Mouse (Mus musculus) liver, embryonic 14.5 days (tissue): ENCODE data around the gene Nkain1. TPM values are rescaled to one million over a fixed set of nuclear protein-coding genes. Genes with fewer than 3 reads are reported as not detected.

Source experiments
- ATAC-seq: fragments of 200-750 bp; cut with Nextera tagmentation; 2 replicates; pipeline ENCODE4 v1.8.0; 2017; ENCODE audit warnings: moderate number of reproducible peaks, mild to moderate bottlenecking, moderate library complexity; ENCODE audit not compliant: insufficient read depth
- DNase-seq, 3 experiments: peaks; one replicate each; pipeline ENCODE4 v3.0.0-alpha.2; 2012 to 2013; ENCODE audit warnings: low read depth in 3 of 3, low spot score in 3 of 3
- H3K27ac ChIP-seq: fragments of 300-500 bp; sonication (generic); 2 replicates; pipeline ENCODE4 v1.5.1; 2014; ENCODE audit warnings: moderate library complexity, mild to moderate bottlenecking, control low read depth, inconsistent platforms
- H3K27me3 ChIP-seq: fragments of 300-500 bp; sonication (generic); 2 replicates; pipeline ENCODE4 v1.6.1; 2014; ENCODE audit warnings: mild to moderate bottlenecking, low read length, moderate library complexity; ENCODE audit not compliant: control insufficient read depth, insufficient read depth
- H3K36me3 ChIP-seq: fragments of 300-500 bp; sonication (generic); replicated peaks from 2 replicates; pipeline ENCODE4 v1.6.1; 2014; ENCODE audit warnings: low read depth; ENCODE audit not compliant: control insufficient read depth, insufficient read depth
- H3K4me1 ChIP-seq, 2 experiments: fragments of 200-500 bp in 1 of 2; fragments of 300-500 bp in 1 of 2; sonication (generic) in 1 of 2; replicated peaks; 2 replicates each; pipeline ENCODE4 v1.6.1; 2012 to 2014; ENCODE audit warnings: antibody characterized with exemption in 1 of 2, inconsistent platforms in 1 of 2, low read length in 1 of 2; ENCODE audit not compliant: control insufficient read depth in 2 of 2, insufficient read depth in 2 of 2
- H3K4me2 ChIP-seq: fragments of 300-500 bp; sonication (generic); 2 replicates; pipeline ENCODE4 v1.6.1; 2014; ENCODE audit warnings: low read depth, mild to moderate bottlenecking, control low read depth, moderate library complexity
- H3K4me3 ChIP-seq, 2 experiments: fragments of 200-500 bp in 1 of 2; fragments of 300-500 bp in 1 of 2; sonication (generic) in 1 of 2; 2 replicates each; pipeline ENCODE4 v1.5.1; 2012 to 2014; ENCODE audit warnings: low read depth in 2 of 2, low read length in 2 of 2, mild to moderate bottlenecking in 2 of 2, control low read depth in 1 of 2, inconsistent platforms in 1 of 2, moderate library complexity in 1 of 2; ENCODE audit not compliant: insufficient read depth in 1 of 2
- H3K9ac ChIP-seq: fragments of 300-500 bp; sonication (generic); replicated peaks from 2 replicates; pipeline ENCODE4 v1.6.1; 2014; ENCODE audit warnings: mild to moderate bottlenecking, control low read depth, moderate library complexity
- H3K9me3 ChIP-seq: fragments of 300-500 bp; sonication (generic); 2 replicates; pipeline ENCODE4 v1.6.1; 2016; ENCODE audit warnings: low read length, mixed read lengths; ENCODE audit not compliant: control insufficient read depth
- CTCF ChIP-seq: IDR thresholded peaks from 2 replicates; pipeline ENCODE4 v1.5.1; 2016; ENCODE audit warnings: antibody characterized with exemption, low read depth, control low read depth
- EP300 ChIP-seq: IDR thresholded peaks from 2 replicates; pipeline ENCODE4 v1.6.1; 2016; ENCODE audit warnings: antibody characterized with exemption, low read depth
- WGBS: fragments of 180-500 bp; shearing (Covaris S2); extraction: QIAGEN DNeasy Blood & Tissue Kit; methylation state at CpG from one replicate; pipeline ENCODE4 v1.1.7; 2014; ENCODE audit not compliant: insufficient replicate concordance; 5-methylcytosine and 5-hydroxymethylcytosine counted together
- polyA plus RNA-seq, 2 experiments: library from polyadenylated mRNA; depleted of rRNA in 1 of 2; stranded (reverse) in 1 of 2; unstranded in 1 of 2; fragments of >200 nt; fragmentation: Nextera tagmentation in 1 of 2; extraction: Ambion mirVana in 1 of 2; gene quantifications; 2 replicates each; pipeline versions ENCODE4 v1.2.1 to v1.2.3; 2012 to 2014

Gene Nkain1
- polyA plus RNA-seq, 2 experiments, result 0.39 TPM; not detected in 1

DNA sequence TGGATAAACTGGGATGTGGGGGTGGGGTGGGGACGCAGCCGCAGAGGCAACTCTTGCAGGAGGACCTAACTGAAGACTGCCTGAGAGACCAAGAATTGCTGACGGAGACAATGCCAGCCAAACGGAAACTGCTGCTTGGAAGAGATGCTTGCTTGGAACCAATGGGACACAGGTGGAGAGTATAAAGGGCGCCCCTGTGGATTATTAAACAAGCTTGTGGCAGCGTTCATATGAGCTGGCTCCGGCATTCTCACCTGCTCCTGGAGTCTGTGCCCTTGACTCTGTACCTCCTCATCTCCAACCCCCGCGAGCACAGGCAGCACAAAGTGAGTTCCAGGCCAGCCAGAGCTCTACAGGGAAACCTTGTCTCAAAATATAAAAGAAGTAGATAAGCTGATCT lies 23.5 kb downstream of the Nkain1 start:
- no peak overlapping the region for H3K4me2 ChIP-seq
- ATAC-seq (no peak), DNase-seq (no peak)
- H3K4me1 ChIP-seq, result peaks cover 0 to 4% of the 10 kb centered on the region in 2 experiments; a peak in 1 of 4 replicates
- H3K27ac ChIP-seq, result no peak overlapping the region
- no peak overlapping the region for H3K4me3 ChIP-seq
- no peaks in the 10 kb centered on the region for H3K9me3 ChIP-seq
- WGBS, result 75% methylated on average over 9 of the region's 9 CpGs
- TF ChIP-seq CTCF (no peak), EP300 (no peak)
- H3K36me3 ChIP-seq, result no peaks in the 10 kb centered on the region
- no peaks in the 10 kb centered on the region for H3K27me3 ChIP-seq
- H3K9ac ChIP-seq, result no peak overlapping the region

DNA sequence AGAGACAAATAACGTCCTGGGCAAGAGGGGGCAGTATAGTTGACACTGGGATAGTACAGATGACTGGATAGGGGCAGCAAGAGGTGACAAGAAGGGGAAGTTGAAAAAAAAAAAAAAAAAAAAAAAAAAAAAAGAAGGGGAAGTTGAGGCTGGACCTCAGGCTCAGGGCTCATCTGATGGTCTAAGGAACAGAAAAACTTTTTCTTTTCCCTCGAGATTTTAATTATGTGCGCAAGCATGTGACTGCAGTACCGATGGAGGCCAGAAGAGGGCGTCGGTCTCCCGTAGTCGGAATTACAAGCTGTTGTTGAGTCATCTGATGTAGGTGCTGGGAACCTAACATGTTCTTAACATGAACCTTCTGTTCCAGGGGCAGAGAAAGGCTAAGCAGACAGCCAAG lies 24.8 kb downstream of the Nkain1 start:
- peaks cover 0 to 4% of the 10 kb centered on the region in 2 experiments; a peak in 1 of 4 replicates for H3K4me1 ChIP-seq
- no peak overlapping the region for H3K4me2 ChIP-seq
- TF ChIP-seq CTCF, result peak; percentile 74
- TF ChIP-seq EP300, result no peak
- ATAC-seq, result no peak
- WGBS, result 65% methylated on average over 8 of the region's 8 CpGs
- no peak overlapping the region for H3K9ac ChIP-seq
- DNase-seq, result no peak
- no peaks in the 10 kb centered on the region for H3K36me3 ChIP-seq
- no peak overlapping the region for H3K27ac ChIP-seq
- no peaks in the 10 kb centered on the region for H3K9me3 ChIP-seq
- no peak overlapping the region for H3K4me3 ChIP-seq
- no peaks in the 10 kb centered on the region for H3K27me3 ChIP-seq

DNA sequence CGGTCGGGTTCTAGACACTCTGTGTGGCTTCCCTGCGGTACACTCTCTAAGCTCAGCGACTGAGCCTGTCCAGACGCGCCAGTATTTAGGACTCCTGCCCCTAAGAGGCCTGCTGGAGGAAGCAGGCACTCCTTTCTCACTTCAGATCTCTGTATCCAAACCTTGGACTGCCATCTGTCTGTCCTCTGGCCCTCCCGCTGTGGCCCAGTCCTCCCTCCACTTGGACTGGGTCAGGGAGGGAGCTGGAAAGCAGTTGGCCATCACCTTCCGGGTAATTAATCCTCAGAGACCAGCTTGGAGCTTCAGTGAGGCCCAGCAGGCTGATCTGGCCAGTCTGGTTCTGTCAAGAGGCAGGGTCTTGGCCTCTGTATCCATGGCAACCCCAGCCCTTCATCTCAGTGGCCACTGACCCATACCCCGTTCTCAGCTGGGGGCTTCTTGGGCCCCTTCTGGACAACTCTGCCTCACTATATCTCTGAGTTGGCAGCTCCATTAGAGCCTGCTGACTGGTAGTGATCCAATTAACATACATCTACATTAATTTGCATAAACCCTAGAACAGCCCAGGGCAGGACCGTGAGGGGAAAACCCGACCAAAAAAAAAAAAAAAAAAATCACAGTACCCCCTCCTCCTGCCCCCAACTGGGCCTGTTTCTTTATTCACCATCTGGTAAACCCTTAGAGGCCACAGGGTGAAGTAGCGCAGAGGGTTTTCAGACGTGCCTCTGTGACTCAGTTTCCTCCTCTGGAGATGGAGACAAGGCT lies 27.0 kb downstream of the Nkain1 start:
- H3K27ac ChIP-seq, result no peak overlapping the region
- H3K27me3 ChIP-seq, result no peaks in the 10 kb centered on the region
- H3K36me3 ChIP-seq, result no peaks in the 10 kb centered on the region
- TF ChIP-seq CTCF, result no peak
- TF ChIP-seq EP300, result no peak
- no peaks in the 10 kb centered on the region for H3K4me1 ChIP-seq
- DNase-seq (no peak), ATAC-seq (no peak)
- H3K4me2 ChIP-seq, result no peak overlapping the region
- WGBS, result 48% methylated on average over 13 of the region's 13 CpGs
- H3K4me3 ChIP-seq, result no peak overlapping the region
- H3K9me3 ChIP-seq, result no peaks in the 10 kb centered on the region
- H3K9ac ChIP-seq, result no peak overlapping the region

DNA sequence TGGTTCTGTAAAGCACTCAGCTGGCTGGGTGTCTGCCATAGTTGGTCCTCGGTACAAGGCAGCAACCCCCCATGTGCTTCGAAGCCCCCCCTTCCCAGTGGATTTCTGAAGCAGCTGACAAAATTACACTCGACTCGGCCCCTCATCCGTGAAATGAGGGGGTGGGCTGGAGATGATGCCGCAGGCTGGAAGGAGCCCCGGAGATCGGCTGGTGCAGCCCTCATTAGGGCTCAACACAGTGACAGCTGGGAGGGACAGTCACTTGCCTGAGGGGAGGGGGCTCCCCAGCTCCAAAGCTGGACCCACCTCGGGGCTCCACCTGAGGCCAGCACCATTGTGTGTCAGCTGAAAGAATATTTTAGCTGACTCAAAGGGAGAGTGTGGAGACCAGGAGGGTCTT lies 29.6 kb downstream of the Nkain1 start:
- ATAC-seq, result no peak
- WGBS, result 57% methylated on average over 9 of the region's 9 CpGs
- no peak for DNase-seq

DNA sequence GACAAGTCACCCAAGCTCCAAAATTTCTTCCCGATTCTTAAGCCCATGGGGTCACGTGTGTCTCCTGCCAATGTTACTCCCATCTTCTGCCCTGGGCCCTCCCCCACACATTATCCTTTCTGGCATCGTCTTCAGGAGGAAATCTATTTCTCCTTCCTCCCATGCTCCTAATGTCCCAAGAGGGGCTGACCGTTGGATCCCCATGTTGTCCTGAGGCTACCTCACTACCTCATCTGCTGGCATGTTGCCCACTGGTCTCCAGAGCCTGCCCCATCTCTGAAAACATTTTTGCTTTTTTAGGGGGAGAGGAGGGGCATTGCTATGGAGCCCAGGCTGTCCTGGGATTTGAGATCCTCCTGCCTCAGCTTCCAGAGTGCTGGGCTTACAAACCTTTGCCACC lies 30.9 kb downstream of the Nkain1 start:
- H3K36me3 ChIP-seq, result no peaks in the 10 kb centered on the region
- no peaks in the 10 kb centered on the region for H3K27me3 ChIP-seq
- DNase-seq (no peak), ATAC-seq (no peak)
- TF ChIP-seq CTCF, result no peak
- no peak for TF ChIP-seq EP300
- H3K27ac ChIP-seq, result no peak overlapping the region
- no peak overlapping the region for H3K4me3 ChIP-seq
- no peak overlapping the region for H3K4me2 ChIP-seq
- H3K4me1 ChIP-seq, result no peaks in the 10 kb centered on the region
- no peak overlapping the region for H3K9ac ChIP-seq
- 50% methylated on average over 4 of the region's 4 CpGs for WGBS
- H3K9me3 ChIP-seq, result no peaks in the 10 kb centered on the region

More for the DNA sequence above, 29.6 kb downstream of the Nkain1 start:
- H3K27ac ChIP-seq, result no peak overlapping the region
- no peak overlapping the region for H3K4me2 ChIP-seq
- no peaks in the 10 kb centered on the region for H3K27me3 ChIP-seq
- H3K36me3 ChIP-seq, result no peaks in the 10 kb centered on the region
- H3K4me1 ChIP-seq, result no peaks in the 10 kb centered on the region
- H3K9me3 ChIP-seq, result no peaks in the 10 kb centered on the region
- no peak overlapping the region for H3K9ac ChIP-seq
- TF ChIP-seq CTCF (no peak), EP300 (no peak)
- H3K4me3 ChIP-seq, result no peak overlapping the region
